ENCODE assay signal across 7 mouse cellular contexts in genomic region chr11:95666529-95667149, GRCm38 (mm10). TPM values are rescaled to one million over a fixed set of nuclear protein-coding genes. Genes with fewer than 3 reads are reported as not detected.
A peak's percentile ranks its signal among the peaks of the same experiment; 100 is the strongest.
DNase-seq lines count a peak whose midpoint lies in the region; ATAC-seq lines count a peak whose summit lies in the region.

TSS of gene Phb (plus strand) at chr11:95666957.

- ATAC-seq in embryonic facial prominence, embryonic 12.5 days (ENCODE audit: insufficient number of reproducible peaks, insufficient read depth, low FRiP score, low TSS enrichment), result peak; percentile 93
- ATAC-seq in limb, embryonic 11.5 days (ENCODE audit: insufficient number of reproducible peaks, low FRiP score, low TSS enrichment, low read depth), result peak; percentile 93
- peak; percentile 97 for ATAC-seq in midbrain, embryonic 14.5 days (ENCODE audit: low FRiP score, low TSS enrichment)

- H3K4me2 ChIP-seq in embryonic facial prominence, embryonic 12.5 days (replicated peaks), result peak within 1 kb of the TSS; percentile 72
- H3K4me2 ChIP-seq in limb, embryonic 11.5 days (ENCODE audit: low read depth, severe bottlenecking), result peak within 1 kb of the TSS; percentile 80
- peak within 1 kb of the TSS; percentile 72 for H3K4me2 ChIP-seq in midbrain, embryonic 14.5 days (ENCODE audit: low read length)

- peak within 1 kb of the TSS; percentile 36; the same call in 1 of the 2 replicates for H3K27ac ChIP-seq in embryonic facial prominence, embryonic 12.5 days
- H3K27ac ChIP-seq in limb, embryonic 11.5 days (replicated peaks; ENCODE audit: low read depth, low read length), result no peak within 1 kb of the TSS
- 0 out of 2 replicates have a peak within 1 kb of the TSS, but pooled peaks have one; percentile 32 for H3K27ac ChIP-seq in midbrain, embryonic 14.5 days (replicated peaks; ENCODE audit: low read depth, low read length)

- peak within 1 kb of the TSS; percentile 67 for H3K9ac ChIP-seq in embryonic facial prominence, embryonic 12.5 days
- H3K9ac ChIP-seq in limb, embryonic 11.5 days (ENCODE audit: low read length), result peak within 1 kb of the TSS; percentile 53
- peak within 1 kb of the TSS; percentile 60 for H3K9ac ChIP-seq in midbrain, embryonic 14.5 days (replicated peaks; ENCODE audit: low read length)

- peaks cover 6% of the 10 kb centered on the region for H3K4me1 ChIP-seq in embryonic facial prominence, embryonic 12.5 days
- H3K4me1 ChIP-seq in limb, embryonic 11.5 days (ENCODE audit: control insufficient read depth, insufficient read depth, low read length), result 0 out of 2 replicates have a peak, but pooled peaks cover 3% of the 10 kb centered on the region
- H3K4me1 ChIP-seq in midbrain, embryonic 14.5 days (ENCODE audit: control insufficient read depth, insufficient read depth, low read length), result peaks cover 7% of the 10 kb centered on the region

- H3K4me3 ChIP-seq in embryonic facial prominence, embryonic 12.5 days, result peak within 1 kb of the TSS; percentile 74
- H3K4me3 ChIP-seq in limb, embryonic 11.5 days (ENCODE audit: low read depth, low read length), result peak within 1 kb of the TSS; percentile 57
- H3K4me3 ChIP-seq in midbrain, embryonic 14.5 days (replicated peaks; ENCODE audit: low read depth, low read length), result peak within 1 kb of the TSS; percentile 53

- WGBS in embryonic facial prominence, embryonic 12.5 days, result 1% methylated on average over 25 of the region's 25 CpGs
- WGBS in limb, embryonic 11.5 days, result 2% methylated on average over 25 of the region's 25 CpGs
- WGBS in midbrain, embryonic 14.5 days, result 2% methylated on average over 25 of the region's 25 CpGs

- H3K9me3 ChIP-seq in embryonic facial prominence, embryonic 12.5 days, result no peaks in the 10 kb centered on the region
- H3K9me3 ChIP-seq in limb, embryonic 11.5 days (ENCODE audit: control insufficient read depth, low read length), result no peaks in the 10 kb centered on the region
- no peaks in the 10 kb centered on the region for H3K9me3 ChIP-seq in midbrain, embryonic 14.5 days (ENCODE audit: control insufficient read depth, low read length)

- DNase-seq in adrenal gland, postnatal 25 days, result peak; percentile 81
- peak; percentile 100 for DNase-seq in heart, adult 11 months
- DNase-seq in kidney, adult 18-20 months, result peak; percentile 91
- peak; percentile 97 for DNase-seq in limb, embryonic 11.5 days (ENCODE audit: low spot score)
- DNase-seq in midbrain, embryonic 14.5 days, result peak; percentile 98
- peak; percentile 83 to 84 for DNase-seq in spleen, adult 18-20 months

- H3K36me3 ChIP-seq in embryonic facial prominence, embryonic 12.5 days, result peaks cover 26% of the 10 kb centered on the region
- H3K36me3 ChIP-seq in limb, embryonic 11.5 days (ENCODE audit: control insufficient read depth, insufficient read depth, low read length), result peaks cover 13% of the 10 kb centered on the region; the same call in 1 of the 2 replicates
- peaks cover 28% of the 10 kb centered on the region for H3K36me3 ChIP-seq in midbrain, embryonic 14.5 days (ENCODE audit: control insufficient read depth, insufficient read depth, low read length)

- H3K27me3 ChIP-seq in embryonic facial prominence, embryonic 12.5 days, result no peaks in the 10 kb centered on the region
- no peaks in the 10 kb centered on the region for H3K27me3 ChIP-seq in limb, embryonic 11.5 days (ENCODE audit: control insufficient read depth, insufficient read depth, low read length)
- no peaks in the 10 kb centered on the region for H3K27me3 ChIP-seq in midbrain, embryonic 14.5 days (ENCODE audit: control insufficient read depth, insufficient read depth, low read length)

RNA-seq across cellular contexts. Expression of gene Phb, which starts in this region (rescaled TPM):
- total RNA-seq in adrenal gland, postnatal 25 days (2021), result 225 and 315 TPM in 2 replicates
- polyA plus RNA-seq in embryonic facial prominence, embryonic 12.5 days (2016; fragmentation: Nextera tagmentation; extraction: Ambion mirVana), result 229 and 231 TPM in 2 replicates
- polyA plus RNA-seq in limb, embryonic 11.5 days (2014; fragmentation: Nextera tagmentation; extraction: Ambion mirVana), result 240 and 256 TPM in 2 replicates
- 183 and 207 TPM in 2 replicates for polyA plus RNA-seq in midbrain, embryonic 14.5 days (2014; fragmentation: Nextera tagmentation; extraction: Ambion mirVana)
